Mouse (Mus musculus): ENCODE results near the gene Tfb2m.

GRCm38 (mm10) chr1:179591639-179592038 is 45.6 kb upstream of the Tfb2m start:
- TF ChIP-seq MAFK (IDR thresholded peaks at IDR 0.05; ENCODE audit: insufficient read depth, low read depth, low read length) (no peak), ZC3H11A (IDR thresholded peaks at IDR 0.05; ENCODE audit: borderline replicate concordance, low read depth, low read length) (no peak), HCFC1 (IDR thresholded peaks at IDR 0.05; ENCODE audit: borderline replicate concordance, insufficient read depth, low read length) (no peak), CHD2 (IDR thresholded peaks at IDR 0.05; ENCODE audit: low read depth, low read length) (no peak)
